Mouse (Mus musculus): ENCODE data around the gene Slco3a1. TPM values are rescaled to one million over a fixed set of nuclear protein-coding genes. Genes with fewer than 3 reads are reported as not detected.

Slco3a1 gene
- total RNA-seq, 1 experiment, result 9.0 TPM

- in situ Hi-C loops (cut with MboI; ENCODE audit: low sequenced_read_pairs in 2 of 2, unreplicated experiment in 2 of 2), result no loop called here
- H3K4me3 ChIP-seq (ENCODE audit: insufficient read depth in 1 of 2, low read depth in 1 of 2, low read length in 2 of 2, poor library complexity in 1 of 2, severe bottlenecking in 1 of 2), result no peak overlapping the region
- TF ChIP-seq ZC3H11A (IDR thresholded peaks at IDR 0.05; ENCODE audit: borderline replicate concordance, low read depth, low read length) (no peak), ZNF384 (IDR thresholded peaks at IDR 0.05; ENCODE audit: low read depth, low read length) (no peak), MAFK (IDR thresholded peaks at IDR 0.05; ENCODE audit: insufficient read depth, low read depth, low read length) (no peak), HCFC1 (IDR thresholded peaks at IDR 0.05; ENCODE audit: borderline replicate concordance, insufficient read depth, low read length) (no peak), CHD2 (IDR thresholded peaks at IDR 0.05; ENCODE audit: low read depth, low read length) (no peak)
- H3K36me3 ChIP-seq (ENCODE audit: control insufficient read depth, insufficient read depth, low read length, poor library complexity, severe bottlenecking), result no peaks in the 10 kb centered on the region
- no peaks in the 10 kb centered on the region for H3K4me1 ChIP-seq (ENCODE audit: control insufficient read depth in 2 of 2, insufficient read depth in 2 of 2, low read length in 2 of 2, poor library complexity in 1 of 2)
- no peak for DNase-seq (ENCODE audit: low read depth, low spot score)
- H3K9ac ChIP-seq (ENCODE audit: insufficient read depth, low read depth, low read length, poor library complexity, severe bottlenecking), result no peak overlapping the region
- H3K9me3 ChIP-seq (ENCODE audit: control insufficient read depth, insufficient read depth, low read depth, low read length), result no peaks in the 10 kb centered on the region
- H3K27ac ChIP-seq (ENCODE audit: insufficient read depth, low read depth, low read length, poor library complexity, severe bottlenecking), result no peak overlapping the region
These were observed 216.7 kb downstream of the Slco3a1 start for GRCm38 (mm10) chr7:74337677-74338420.

- no peaks in the 10 kb centered on the region for H3K36me3 ChIP-seq (ENCODE audit: control insufficient read depth, insufficient read depth, low read length, poor library complexity, severe bottlenecking)
- no peaks in the 10 kb centered on the region for H3K4me1 ChIP-seq (ENCODE audit: control insufficient read depth in 2 of 2, insufficient read depth in 2 of 2, low read length in 2 of 2, poor library complexity in 1 of 2)
- in situ Hi-C loops (cut with MboI; ENCODE audit: low sequenced_read_pairs in 2 of 2, unreplicated experiment in 2 of 2), result no loop called here
- H3K4me3 ChIP-seq (ENCODE audit: insufficient read depth in 1 of 2, low read depth in 1 of 2, low read length in 2 of 2, poor library complexity in 1 of 2, severe bottlenecking in 1 of 2), result no peak overlapping the region
- no peak overlapping the region for H3K27ac ChIP-seq (ENCODE audit: insufficient read depth, low read depth, low read length, poor library complexity, severe bottlenecking)
- TF ChIP-seq MAFK (IDR thresholded peaks at IDR 0.05; ENCODE audit: insufficient read depth, low read depth, low read length) (no peak), ZC3H11A (IDR thresholded peaks at IDR 0.05; ENCODE audit: borderline replicate concordance, low read depth, low read length) (no peak), HCFC1 (IDR thresholded peaks at IDR 0.05; ENCODE audit: borderline replicate concordance, insufficient read depth, low read length) (no peak), ZNF384 (IDR thresholded peaks at IDR 0.05; ENCODE audit: low read depth, low read length) (no peak), CHD2 (IDR thresholded peaks at IDR 0.05; ENCODE audit: low read depth, low read length) (no peak)
- DNase-seq (ENCODE audit: low read depth, low spot score), result no peak
- no peaks in the 10 kb centered on the region for H3K9me3 ChIP-seq (ENCODE audit: control insufficient read depth, insufficient read depth, low read depth, low read length)
- no peak overlapping the region for H3K9ac ChIP-seq (ENCODE audit: insufficient read depth, low read depth, low read length, poor library complexity, severe bottlenecking)
These were observed 222.3 kb downstream of the Slco3a1 start for GRCm38 (mm10) chr7:74332323-74332722.

- H3K9ac ChIP-seq (ENCODE audit: insufficient read depth, low read depth, low read length, poor library complexity, severe bottlenecking), result no peak overlapping the region
- no peak for DNase-seq (ENCODE audit: low read depth, low spot score)
- no peak overlapping the region for H3K4me3 ChIP-seq (ENCODE audit: insufficient read depth in 1 of 2, low read depth in 1 of 2, low read length in 2 of 2, poor library complexity in 1 of 2, severe bottlenecking in 1 of 2)
- no peak for TF ChIP-seq ZNF384 (IDR thresholded peaks at IDR 0.05; ENCODE audit: low read depth, low read length)
- no peak for TF ChIP-seq CHD2 (IDR thresholded peaks at IDR 0.05; ENCODE audit: low read depth, low read length)
- no peak for TF ChIP-seq MAFK (IDR thresholded peaks at IDR 0.05; ENCODE audit: insufficient read depth, low read depth, low read length)
- no peak for TF ChIP-seq ZC3H11A (IDR thresholded peaks at IDR 0.05; ENCODE audit: borderline replicate concordance, low read depth, low read length)
- no peak for TF ChIP-seq HCFC1 (IDR thresholded peaks at IDR 0.05; ENCODE audit: borderline replicate concordance, insufficient read depth, low read length)
- H3K36me3 ChIP-seq (ENCODE audit: control insufficient read depth, insufficient read depth, low read length, poor library complexity, severe bottlenecking), result no peaks in the 10 kb centered on the region
- no peak overlapping the region for H3K27ac ChIP-seq (ENCODE audit: insufficient read depth, low read depth, low read length, poor library complexity, severe bottlenecking)
- no peaks in the 10 kb centered on the region for H3K4me1 ChIP-seq (ENCODE audit: control insufficient read depth in 2 of 2, insufficient read depth in 2 of 2, low read length in 2 of 2, poor library complexity in 1 of 2)
- H3K9me3 ChIP-seq (ENCODE audit: control insufficient read depth, insufficient read depth, low read depth, low read length), result no peaks in the 10 kb centered on the region
- in situ Hi-C loops (cut with MboI; ENCODE audit: low sequenced_read_pairs in 2 of 2, unreplicated experiment in 2 of 2), result no loop called here
These were observed 223.5 kb downstream of the Slco3a1 start for GRCm38 (mm10) chr7:74330858-74331726.

GRCm38 (mm10) chr7:74330117-74330857 is 224.3 kb downstream of the Slco3a1 start:
- TF ChIP-seq ZC3H11A (IDR thresholded peaks at IDR 0.05; ENCODE audit: borderline replicate concordance, low read depth, low read length) (no peak), MAFK (IDR thresholded peaks at IDR 0.05; ENCODE audit: insufficient read depth, low read depth, low read length) (no peak), HCFC1 (IDR thresholded peaks at IDR 0.05; ENCODE audit: borderline replicate concordance, insufficient read depth, low read length) (no peak)
- Histone ChIP-seq H3K9ac (ENCODE audit: insufficient read depth, low read depth, low read length, poor library complexity, severe bottlenecking) (no peak overlapping the region), H3K27ac (ENCODE audit: insufficient read depth, low read depth, low read length, poor library complexity, severe bottlenecking) (no peak overlapping the region), H3K36me3 (ENCODE audit: control insufficient read depth, insufficient read depth, low read length, poor library complexity, severe bottlenecking) (no peaks in the 10 kb centered on the region), H3K4me3 (ENCODE audit: insufficient read depth in 1 of 2, low read depth in 1 of 2, low read length in 2 of 2, poor library complexity in 1 of 2, severe bottlenecking in 1 of 2) (no peak overlapping the region), H3K4me1 (ENCODE audit: control insufficient read depth in 2 of 2, insufficient read depth in 2 of 2, low read length in 2 of 2, poor library complexity in 1 of 2) (no peaks in the 10 kb centered on the region), H3K9me3 (ENCODE audit: control insufficient read depth, insufficient read depth, low read depth, low read length) (no peaks in the 10 kb centered on the region)
- DNase-seq (ENCODE audit: low read depth, low spot score), result no peak
- in situ Hi-C loops (cut with MboI; ENCODE audit: low sequenced_read_pairs in 2 of 2, unreplicated experiment in 2 of 2), result no loop called here
